Mouse (Mus musculus) kidney, embryonic 15.5 days (tissue): ENCODE results near the gene Srsf1. TPM values are rescaled to one million over a fixed set of nuclear protein-coding genes. Genes with fewer than 3 reads are reported as not detected.

Experiments
- polyA plus RNA-seq: library from polyadenylated mRNA; unstranded; fragments of >200 nt; fragmentation: Nextera tagmentation; extraction: Ambion mirVana; gene quantifications from 2 replicates; pipeline ENCODE4 v1.2.1, GENCODE M21; 2015

Srsf1 gene
- polyA plus RNA-seq, 1 experiment from 2014 or later, result 320 TPM

Other genes with a start within 250 kb of the Srsf1 start
- 0.44 TPM in 1 of 2 replicates, not detected in the other for gene Lpo, start 219.1 kb upstream of the Srsf1 start, polyA plus RNA-seq
- 16.9 and 18.7 TPM in 2 replicates for gene Mks1, start 194.2 kb upstream of the Srsf1 start, polyA plus RNA-seq
- gene Epx, start 171.8 kb upstream of the Srsf1 start, polyA plus RNA-seq, result 0.47 and 0.53 TPM in 2 replicates
- gene Olfr462, start 155.1 kb upstream of the Srsf1 start, polyA plus RNA-seq, result not detected in 2 replicates
- gene Olfr463, start 150.0 kb upstream of the Srsf1 start, polyA plus RNA-seq, result not detected in 2 replicates
- not detected in 2 replicates for gene Olfr464, start 126.4 kb upstream of the Srsf1 start, polyA plus RNA-seq
- 22.9 and 25.0 TPM in 2 replicates for gene Dynll2, start 59.8 kb upstream of the Srsf1 start, polyA plus RNA-seq
- gene Vezf1, start 20.9 kb downstream of the Srsf1 start, polyA plus RNA-seq, result 42.5 and 42.8 TPM in 2 replicates
- gene Cuedc1, start 50.7 kb downstream of the Srsf1 start, polyA plus RNA-seq, result 18.8 and 23.4 TPM in 2 replicates
- gene Mrps23, start 157.0 kb downstream of the Srsf1 start, polyA plus RNA-seq, result 57.5 and 65.2 TPM in 2 replicates
- gene Ccdc182, start 246.7 kb downstream of the Srsf1 start, polyA plus RNA-seq, result 3.1 and 3.7 TPM in 2 replicates